Mouse (Mus musculus): ENCODE measurements at regions not wholly inside any gene's neighbourhood (a gene's known extent, or its start where the extent isn't known, plus 50 kb on each side); places are given as distances from the start of the nearest gene placed in this dataset.

DNA sequence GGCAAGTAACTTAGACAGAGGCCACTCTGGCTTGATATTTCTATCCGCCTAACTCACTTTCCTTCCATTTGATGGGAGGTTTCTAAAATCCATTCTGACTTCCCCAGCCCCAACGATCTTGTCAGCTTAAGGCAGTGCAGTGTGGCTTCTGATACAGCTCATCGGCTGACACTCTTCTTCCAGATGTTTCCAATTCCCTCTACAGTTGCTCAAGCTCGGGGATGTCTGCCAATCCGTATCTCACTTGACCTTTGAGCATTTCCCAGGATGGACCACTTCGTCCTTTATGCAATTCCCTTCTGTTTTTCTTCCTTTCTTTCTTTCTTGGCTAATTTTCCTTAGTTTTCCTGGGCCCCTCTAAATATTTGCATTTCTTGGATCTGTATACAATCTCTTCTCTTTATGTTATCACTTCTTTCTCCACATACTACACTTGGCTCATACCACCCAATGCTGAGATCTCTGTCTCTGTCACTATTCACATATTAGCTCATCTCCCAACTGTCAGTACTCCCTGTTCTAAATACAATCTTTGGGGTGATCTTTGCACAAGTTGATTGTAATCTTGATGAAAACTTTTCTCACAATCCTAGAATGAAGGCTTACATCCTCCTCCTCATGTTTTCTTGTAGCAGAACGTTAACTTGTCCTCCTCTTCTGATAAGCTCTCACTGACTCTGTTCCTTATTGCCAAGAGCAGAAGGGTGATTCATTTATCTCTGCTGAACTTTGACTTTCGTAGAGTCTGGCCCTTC is 2636.5 kb upstream of the Gm7489 start:
- no peak overlapping the region for H3K4me3 ChIP-seq (replicated peaks; ENCODE audit: control insufficient read depth, low read depth, low read length)
- WGBS = 75% methylated on average over 8 of the region's 8 CpGs
- H3K27ac ChIP-seq (ENCODE audit: control insufficient read depth, insufficient read depth, low read depth, low read length, poor library complexity) = no peak overlapping the region
- TF ChIP-seq POLR2A (IDR thresholded peaks at IDR 0.05; ENCODE audit: borderline replicate concordance, control insufficient read depth, low read depth, low read length) (no peak), CTCF (IDR thresholded peaks at IDR 0.05; ENCODE audit: control insufficient read depth, insufficient read depth, low read length) (no peak)
- no peaks in the 10 kb centered on the region for H3K4me1 ChIP-seq (ENCODE audit: control insufficient read depth, insufficient read depth, low read length)

DNA sequence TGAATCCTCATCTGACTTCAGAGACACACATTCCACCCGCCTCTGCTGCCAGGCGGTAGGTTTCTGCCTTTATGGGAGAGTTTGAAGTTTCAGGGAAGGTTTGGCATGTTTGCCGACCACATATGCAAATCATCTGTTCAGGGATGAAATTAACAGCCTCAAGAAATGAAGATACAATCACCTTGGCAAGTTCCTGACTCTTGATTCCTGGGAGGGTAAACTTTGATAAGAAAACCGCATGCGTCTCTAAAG is 2636.0 kb upstream of the Gm7489 start:
- 87% methylated on average over 5 of the region's 5 CpGs for WGBS
- no peak overlapping the region for H3K27ac ChIP-seq (ENCODE audit: control insufficient read depth, insufficient read depth, low read depth, low read length, poor library complexity)
- no peaks in the 10 kb centered on the region for H3K4me1 ChIP-seq (ENCODE audit: control insufficient read depth, insufficient read depth, low read length)
- TF ChIP-seq POLR2A (IDR thresholded peaks at IDR 0.05; ENCODE audit: borderline replicate concordance, control insufficient read depth, low read depth, low read length) (no peak), CTCF (IDR thresholded peaks at IDR 0.05; ENCODE audit: control insufficient read depth, insufficient read depth, low read length) (no peak)
- H3K4me3 ChIP-seq (replicated peaks; ENCODE audit: control insufficient read depth, low read depth, low read length) = no peak overlapping the region

DNA sequence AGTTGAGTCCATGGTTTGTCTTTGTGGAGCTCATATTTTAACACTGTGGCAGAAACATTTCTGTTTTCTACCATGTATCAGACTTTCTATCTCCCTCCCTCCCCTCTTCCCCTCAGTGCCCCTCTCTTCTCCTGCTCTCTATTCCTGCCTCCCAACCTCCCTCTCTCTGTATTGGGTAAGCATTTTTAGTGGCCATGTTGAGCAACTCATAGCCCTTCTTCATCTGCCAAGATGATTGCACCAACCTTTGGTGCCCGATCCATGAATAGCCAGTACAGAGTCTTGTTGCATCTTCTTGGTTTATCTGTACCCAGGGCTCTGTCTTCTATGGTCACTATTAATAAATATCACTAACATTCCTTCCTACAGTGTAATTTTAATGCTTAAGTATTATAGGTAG is 2630.6 kb upstream of the Gm7489 start:
- WGBS = 52% methylated on average over 1 of the region's 1 CpGs
- no peak overlapping the region for H3K27ac ChIP-seq (ENCODE audit: control insufficient read depth, insufficient read depth, low read depth, low read length, poor library complexity)
- TF ChIP-seq POLR2A (IDR thresholded peaks at IDR 0.05; ENCODE audit: borderline replicate concordance, control insufficient read depth, low read depth, low read length) = no peak
- no peak for TF ChIP-seq CTCF (IDR thresholded peaks at IDR 0.05; ENCODE audit: control insufficient read depth, insufficient read depth, low read length)
- no peak overlapping the region for H3K4me3 ChIP-seq (replicated peaks; ENCODE audit: control insufficient read depth, low read depth, low read length)
- H3K4me1 ChIP-seq (ENCODE audit: control insufficient read depth, insufficient read depth, low read length) = no peaks in the 10 kb centered on the region

DNA sequence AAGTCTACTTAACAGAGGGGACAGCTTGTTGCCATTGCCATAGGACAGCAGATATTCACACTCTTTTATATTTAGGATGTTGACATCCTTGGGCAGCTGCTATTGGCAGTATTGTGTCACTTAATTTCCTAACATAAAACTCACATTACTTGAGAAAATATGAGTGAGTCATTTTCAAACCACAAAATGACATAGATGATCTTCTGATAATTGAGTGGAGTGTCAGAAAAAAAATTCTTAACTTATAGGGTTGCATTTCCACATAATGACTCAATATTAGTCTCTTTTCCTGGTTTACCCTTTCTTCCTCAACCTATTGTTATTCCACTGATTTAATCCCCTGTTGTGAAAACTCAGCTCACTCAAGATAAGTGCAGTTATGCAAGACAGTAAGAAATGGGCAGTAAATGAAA is 2629.5 kb upstream of the Gm7489 start:
- Histone ChIP-seq H3K27ac (ENCODE audit: control insufficient read depth, insufficient read depth, low read depth, low read length, poor library complexity) (no peak overlapping the region), H3K4me1 (ENCODE audit: control insufficient read depth, insufficient read depth, low read length) (no peaks in the 10 kb centered on the region), H3K4me3 (replicated peaks; ENCODE audit: control insufficient read depth, low read depth, low read length) (no peak overlapping the region)
- TF ChIP-seq POLR2A (IDR thresholded peaks at IDR 0.05; ENCODE audit: borderline replicate concordance, control insufficient read depth, low read depth, low read length) = no peak
- TF ChIP-seq CTCF (IDR thresholded peaks at IDR 0.05; ENCODE audit: control insufficient read depth, insufficient read depth, low read length) = no peak

DNA sequence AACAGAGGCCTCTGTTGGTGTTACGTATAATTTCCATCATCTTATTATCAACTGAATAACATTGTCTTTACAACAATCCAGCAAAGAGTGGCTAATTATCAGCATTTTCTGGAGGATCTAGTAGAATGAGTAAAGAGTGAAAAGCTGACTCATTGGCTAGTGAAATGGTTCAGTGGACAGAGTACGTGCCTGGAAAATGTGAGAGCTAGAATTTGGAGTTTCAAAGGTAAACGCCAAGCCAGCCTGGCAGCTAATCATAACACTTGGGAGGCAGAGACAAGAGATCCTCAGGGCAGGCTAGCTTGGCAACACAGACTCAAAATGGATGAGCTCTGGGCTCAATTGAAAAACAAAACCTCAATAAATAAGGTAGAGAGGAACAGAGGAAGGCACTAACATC is 2628.0 kb upstream of the Gm7489 start:
- WGBS = 92% methylated on average over 3 of the region's 3 CpGs
- no peak overlapping the region for H3K27ac ChIP-seq (ENCODE audit: control insufficient read depth, insufficient read depth, low read depth, low read length, poor library complexity)
- H3K4me3 ChIP-seq (replicated peaks; ENCODE audit: control insufficient read depth, low read depth, low read length) = no peak overlapping the region
- no peaks in the 10 kb centered on the region for H3K4me1 ChIP-seq (ENCODE audit: control insufficient read depth, insufficient read depth, low read length)
- TF ChIP-seq CTCF (IDR thresholded peaks at IDR 0.05; ENCODE audit: control insufficient read depth, insufficient read depth, low read length) (no peak), POLR2A (IDR thresholded peaks at IDR 0.05; ENCODE audit: borderline replicate concordance, control insufficient read depth, low read depth, low read length) (no peak)

DNA sequence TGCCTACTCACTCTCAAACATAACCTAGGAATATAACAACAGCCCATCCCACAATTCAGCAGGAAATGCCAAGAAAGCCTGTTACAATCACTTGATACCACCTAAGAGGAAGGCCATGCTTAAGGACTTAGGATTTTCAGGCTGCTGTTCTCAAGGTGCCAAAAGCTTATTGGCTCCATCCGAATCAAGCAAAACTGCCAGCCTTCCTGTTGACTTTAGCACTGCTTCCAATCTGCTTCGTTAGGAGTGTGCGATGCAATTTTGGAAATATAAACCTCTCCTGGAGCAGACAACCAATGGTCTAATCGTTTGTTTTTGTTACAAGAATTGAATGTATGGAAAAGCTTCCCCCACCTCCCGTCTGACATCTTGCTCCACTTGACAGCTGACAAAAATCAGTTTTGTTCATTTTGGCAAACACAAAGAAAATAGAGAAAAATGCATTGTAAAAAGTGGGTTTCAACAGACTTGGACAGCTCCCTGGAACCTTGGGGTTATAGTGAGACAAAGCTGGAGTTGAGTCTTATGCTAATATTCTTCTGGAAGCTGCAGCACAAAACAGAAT is 2620.0 kb upstream of the Gm7489 start:
- 79% methylated on average over 5 of the region's 5 CpGs for WGBS
- Histone ChIP-seq H3K4me1 (ENCODE audit: control insufficient read depth, insufficient read depth, low read length) (no peaks in the 10 kb centered on the region), H3K4me3 (replicated peaks; ENCODE audit: control insufficient read depth, low read depth, low read length) (no peak overlapping the region), H3K27ac (ENCODE audit: control insufficient read depth, insufficient read depth, low read depth, low read length, poor library complexity) (no peak overlapping the region)
- TF ChIP-seq CTCF (IDR thresholded peaks at IDR 0.05; ENCODE audit: control insufficient read depth, insufficient read depth, low read length) (no peak), POLR2A (IDR thresholded peaks at IDR 0.05; ENCODE audit: borderline replicate concordance, control insufficient read depth, low read depth, low read length) (no peak)

DNA sequence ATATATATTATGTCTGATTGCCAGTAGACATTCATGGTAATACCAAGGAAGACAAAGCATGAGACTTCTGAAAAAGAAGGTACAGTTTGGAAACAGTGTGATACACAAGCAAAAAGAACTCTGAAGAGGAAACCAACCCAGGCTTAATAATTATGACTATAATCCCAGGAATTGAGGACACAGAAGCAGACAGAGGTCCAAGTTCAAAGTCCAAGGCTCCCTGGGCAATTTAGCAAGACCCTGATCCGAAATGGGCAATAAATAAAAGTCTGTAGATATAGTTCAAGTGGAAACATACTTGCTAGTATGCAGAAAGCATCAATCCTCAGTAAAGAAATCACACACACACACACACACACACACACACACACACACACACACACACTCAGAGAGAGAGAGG is 2618.7 kb upstream of the Gm7489 start:
- H3K4me3 ChIP-seq (replicated peaks; ENCODE audit: control insufficient read depth, low read depth, low read length) = no peak overlapping the region
- 58% methylated on average over 1 of the region's 1 CpGs for WGBS
- no peaks in the 10 kb centered on the region for H3K4me1 ChIP-seq (ENCODE audit: control insufficient read depth, insufficient read depth, low read length)
- no peak for TF ChIP-seq POLR2A (IDR thresholded peaks at IDR 0.05; ENCODE audit: borderline replicate concordance, control insufficient read depth, low read depth, low read length)
- TF ChIP-seq CTCF (IDR thresholded peaks at IDR 0.05; ENCODE audit: control insufficient read depth, insufficient read depth, low read length) = no peak
- H3K27ac ChIP-seq (ENCODE audit: control insufficient read depth, insufficient read depth, low read depth, low read length, poor library complexity) = no peak overlapping the region

DNA sequence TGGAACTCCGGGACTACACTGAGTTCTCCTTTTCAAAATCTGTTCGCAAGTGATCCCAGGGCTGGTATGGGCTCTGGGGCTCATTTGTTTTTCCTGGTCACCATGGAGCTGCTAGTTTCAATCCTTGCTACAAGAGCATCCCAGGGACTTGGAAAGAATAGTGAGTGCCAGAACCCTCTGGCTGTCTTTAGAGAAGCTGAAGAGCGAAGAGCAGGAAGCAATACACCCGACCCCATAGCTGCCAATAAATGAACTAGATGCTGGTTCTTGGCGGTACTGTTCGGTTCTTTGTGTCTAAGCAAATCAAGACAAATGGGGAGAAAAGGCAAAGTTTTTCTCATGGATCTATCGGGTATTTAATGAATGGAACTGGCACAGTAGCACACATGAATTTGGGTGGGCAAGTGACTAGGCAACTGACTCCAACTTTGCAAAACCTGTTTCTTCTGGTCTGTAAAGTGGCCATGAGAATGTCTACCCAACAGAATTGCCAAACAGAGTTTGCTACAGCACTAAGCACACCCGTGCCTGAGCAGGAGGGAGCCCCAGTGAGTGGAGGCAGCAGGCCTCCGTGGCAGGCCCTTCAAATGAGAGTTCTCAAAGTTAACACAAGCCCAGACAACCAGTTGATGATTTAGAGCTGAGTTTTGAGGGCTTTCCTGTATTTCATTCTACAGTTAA is 2612.9 kb upstream of the Gm7489 start:
- no peak for TF ChIP-seq POLR2A (IDR thresholded peaks at IDR 0.05; ENCODE audit: borderline replicate concordance, control insufficient read depth, low read depth, low read length)
- Histone ChIP-seq H3K27ac (ENCODE audit: control insufficient read depth, insufficient read depth, low read depth, low read length, poor library complexity) (no peak overlapping the region), H3K4me1 (ENCODE audit: control insufficient read depth, insufficient read depth, low read length) (no peaks in the 10 kb centered on the region), H3K4me3 (replicated peaks; ENCODE audit: control insufficient read depth, low read depth, low read length) (no peak overlapping the region)
- 82% methylated on average over 9 of the region's 9 CpGs for WGBS

All from bone marrow, adult 2 months (tissue).